Mouse (Mus musculus): ENCODE measurements around the gene Stac. TPM values are rescaled to one million over a fixed set of nuclear protein-coding genes. Genes with fewer than 3 reads are reported as not detected.

Gene Stac
- polyA plus RNA-seq (2012; fragmentation: generic; extraction: Trizol), result 0.67 TPM

- H3ac ChIP-seq (ENCODE audit: control insufficient read depth, insufficient read length), result no peak within 1 kb of the TSS
These were observed at the start of gene Stac for GRCm38 (mm10) chr9:111689680-111690483. Gene Stac (minus strand): TSS chr9:111690348.

GRCm38 (mm10) chr9:111739431-111740245 lies 49.5 kb upstream of the Stac start:
- Histone ChIP-seq H3K36me3 (ENCODE audit: control insufficient read depth, insufficient read depth) (no peaks in the 10 kb centered on the region), H3ac (ENCODE audit: control insufficient read depth, insufficient read length) (no peak overlapping the region), H3K79me2 (ENCODE audit: control insufficient read depth, insufficient read depth) (no peaks in the 10 kb centered on the region), H3K4me3 (no peak overlapping the region), H3K27me3 (ENCODE audit: control insufficient read depth, insufficient read depth, insufficient read length) (no peaks in the 10 kb centered on the region), H3K4me2 (ENCODE audit: low read depth) (no peak overlapping the region)
- TF ChIP-seq POLR2AphosphoS2 (IDR thresholded peaks at IDR 0.05; ENCODE audit: insufficient read length, low read depth) (no peak), POLR2A (IDR thresholded peaks at IDR 0.05; ENCODE audit: insufficient read length, low read depth) (no peak), TCF3 (IDR thresholded peaks at IDR 0.05; ENCODE audit: insufficient read length, low read depth) (no peak), MYOG (IDR thresholded peaks at IDR 0.05; ENCODE audit: control insufficient read depth in 1 of 3, insufficient read depth in 1 of 3, insufficient read length in 2 of 3, low read depth in 2 of 3) (no peak), USF1 (IDR thresholded peaks at IDR 0.05; ENCODE audit: low read depth) (no peak), MYOD1 (IDR thresholded peaks at IDR 0.05; ENCODE audit: control insufficient read depth in 1 of 3, insufficient read length in 2 of 3, low read depth in 2 of 3) (no peak), E2F4 (IDR thresholded peaks at IDR 0.05; ENCODE audit: insufficient read depth) (no peak), REST (IDR thresholded peaks at IDR 0.05; ENCODE audit: insufficient read depth, insufficient read length) (no peak), MAX (IDR thresholded peaks at IDR 0.05; ENCODE audit: low read depth) (no peak)

More at GRCm38 (mm10) chr9:111689680-111690483, at the start of gene Stac:
- Histone ChIP-seq H3K36me3 (ENCODE audit: control insufficient read depth, insufficient read depth) (no peaks in the 10 kb centered on the region), H3K4me3 (no peak within 1 kb of the TSS), H3K4me2 (ENCODE audit: low read depth) (no peak within 1 kb of the TSS), H3K79me2 (ENCODE audit: control insufficient read depth, insufficient read depth) (no peaks in the 10 kb centered on the region), H3K27me3 (ENCODE audit: control insufficient read depth, insufficient read depth, insufficient read length) (peaks cover 5% of the 10 kb centered on the region)
- TF ChIP-seq POLR2AphosphoS2 (IDR thresholded peaks at IDR 0.05; ENCODE audit: insufficient read length, low read depth) (no peak), CEBPB (IDR thresholded peaks at IDR 0.05; ENCODE audit: insufficient read depth, poor library complexity, severe bottlenecking) (no peak), TCF3 (IDR thresholded peaks at IDR 0.05; ENCODE audit: insufficient read length, low read depth) (no peak), TCF12 (IDR thresholded peaks at IDR 0.05; ENCODE audit: insufficient read depth, poor library complexity, severe bottlenecking) (no peak), POLR2A (IDR thresholded peaks at IDR 0.05; ENCODE audit: insufficient read length, low read depth) (no peak)

- Histone ChIP-seq H3K79me2 (ENCODE audit: control insufficient read depth, insufficient read depth) (no peaks in the 10 kb centered on the region), H3K4me3 (no peak overlapping the region)
These were observed 48.9 kb upstream of the Stac start for GRCm38 (mm10) chr9:111739026-111739425.

GRCm38 (mm10) chr9:111737796-111738195 lies 47.6 kb upstream of the Stac start:
- Histone ChIP-seq H3K4me3 (no peak overlapping the region), H3K36me3 (ENCODE audit: control insufficient read depth, insufficient read depth) (no peaks in the 10 kb centered on the region)

More at GRCm38 (mm10) chr9:111739026-111739425, 48.9 kb upstream of the Stac start:
- Histone ChIP-seq H3K27me3 (ENCODE audit: control insufficient read depth, insufficient read depth, insufficient read length) (no peaks in the 10 kb centered on the region), H3K4me2 (ENCODE audit: low read depth) (no peak overlapping the region), H3K36me3 (ENCODE audit: control insufficient read depth, insufficient read depth) (no peaks in the 10 kb centered on the region), H3ac (ENCODE audit: control insufficient read depth, insufficient read length) (no peak overlapping the region)
- TF ChIP-seq POLR2AphosphoS2 (IDR thresholded peaks at IDR 0.05; ENCODE audit: insufficient read length, low read depth), result no peak
- TF ChIP-seq TCF3 (IDR thresholded peaks at IDR 0.05; ENCODE audit: insufficient read length, low read depth), result no peak
- TF ChIP-seq POLR2A (IDR thresholded peaks at IDR 0.05; ENCODE audit: insufficient read length, low read depth), result no peak
- TF ChIP-seq SRF (IDR thresholded peaks at IDR 0.05; ENCODE audit: control insufficient read depth, insufficient read length, low read depth), result no peak
- TF ChIP-seq REST (IDR thresholded peaks at IDR 0.05; ENCODE audit: insufficient read depth, insufficient read length), result no peak
- no peak for TF ChIP-seq MYOG (IDR thresholded peaks at IDR 0.05; ENCODE audit: control insufficient read depth in 1 of 3, insufficient read depth in 1 of 3, insufficient read length in 2 of 3, low read depth in 2 of 3)
- TF ChIP-seq USF1 (IDR thresholded peaks at IDR 0.05; ENCODE audit: low read depth), result no peak
- TF ChIP-seq MAX (IDR thresholded peaks at IDR 0.05; ENCODE audit: low read depth), result no peak
- TF ChIP-seq TCF12 (IDR thresholded peaks at IDR 0.05; ENCODE audit: insufficient read depth, poor library complexity, severe bottlenecking), result no peak
- no peak for TF ChIP-seq MYOD1 (IDR thresholded peaks at IDR 0.05; ENCODE audit: control insufficient read depth in 1 of 3, insufficient read length in 2 of 3, low read depth in 2 of 3)
- no peak for TF ChIP-seq CEBPB (IDR thresholded peaks at IDR 0.05; ENCODE audit: insufficient read depth, poor library complexity, severe bottlenecking)
- no peak for TF ChIP-seq E2F4 (IDR thresholded peaks at IDR 0.05; ENCODE audit: insufficient read depth)

More at GRCm38 (mm10) chr9:111737796-111738195, 47.6 kb upstream of the Stac start:
- Histone ChIP-seq H3K79me2 (ENCODE audit: control insufficient read depth, insufficient read depth) (no peaks in the 10 kb centered on the region), H3ac (ENCODE audit: control insufficient read depth, insufficient read length) (no peak overlapping the region), H3K27me3 (ENCODE audit: control insufficient read depth, insufficient read depth, insufficient read length) (no peaks in the 10 kb centered on the region), H3K4me2 (ENCODE audit: low read depth) (no peak overlapping the region)
- TF ChIP-seq E2F4 (IDR thresholded peaks at IDR 0.05; ENCODE audit: insufficient read depth) (no peak), POLR2AphosphoS2 (IDR thresholded peaks at IDR 0.05; ENCODE audit: insufficient read length, low read depth) (no peak), MYOD1 (IDR thresholded peaks at IDR 0.05; ENCODE audit: control insufficient read depth in 1 of 3, insufficient read length in 2 of 3, low read depth in 2 of 3) (no peak), TCF12 (IDR thresholded peaks at IDR 0.05; ENCODE audit: insufficient read depth, poor library complexity, severe bottlenecking) (no peak), MAX (IDR thresholded peaks at IDR 0.05; ENCODE audit: low read depth) (no peak), POLR2A (IDR thresholded peaks at IDR 0.05; ENCODE audit: insufficient read length, low read depth) (no peak), MYOG (IDR thresholded peaks at IDR 0.05; ENCODE audit: control insufficient read depth in 1 of 3, insufficient read depth in 1 of 3, insufficient read length in 2 of 3, low read depth in 2 of 3) (no peak), REST (IDR thresholded peaks at IDR 0.05; ENCODE audit: insufficient read depth, insufficient read length) (no peak), CEBPB (IDR thresholded peaks at IDR 0.05; ENCODE audit: insufficient read depth, poor library complexity, severe bottlenecking) (no peak), USF1 (IDR thresholded peaks at IDR 0.05; ENCODE audit: low read depth) (no peak), TCF3 (IDR thresholded peaks at IDR 0.05; ENCODE audit: insufficient read length, low read depth) (no peak), SRF (IDR thresholded peaks at IDR 0.05; ENCODE audit: control insufficient read depth, insufficient read length, low read depth) (no peak)

All from myocyte (in vitro differentiated cells).